12 mouse cellular contexts compared by ENCODE assay signal in genomic region chr4:97843981-97844690, GRCm38 (mm10).
DNase-seq lines count a peak whose midpoint lies in the region; ATAC-seq and TF ChIP-seq lines count a peak whose summit lies in the region.
"Had no signal": no experiment of that assay in that cellular context is flagged by ENCODE, and none has a peak within 500 bp of the region (broad histone marks: within the 10 kb centered on the region; RNA-seq: fewer than 3 reads in every experiment).

No protein-coding gene starts in this region.

- H3K36me3 ChIP-seq in liver, adult 2 months (ENCODE audit: control insufficient read depth, insufficient read depth, low read length): peaks cover 5% of the 10 kb centered on the region
- H3K36me3 ChIP-seq in liver, embryonic 11.5 days (ENCODE audit: control insufficient read depth, insufficient read depth, low read length): no peaks in the 10 kb centered on the region
- no peaks in the 10 kb centered on the region for H3K36me3 ChIP-seq in embryonic facial prominence, embryonic 15.5 days
- H3K36me3 ChIP-seq in limb, embryonic 15.5 days: peaks cover 4% of the 10 kb centered on the region; the same call in 1 of the 2 replicates

- peaks cover 27% of the 10 kb centered on the region for H3K4me1 ChIP-seq in liver, adult 2 months (ENCODE audit: control insufficient read depth, insufficient read depth, low read length)
- peaks cover 8% of the 10 kb centered on the region; the same call in 1 of the 2 replicates for H3K4me1 ChIP-seq in liver, embryonic 11.5 days (replicated peaks; ENCODE audit: control insufficient read depth, insufficient read depth, low read length)
- H3K4me1 ChIP-seq in embryonic facial prominence, embryonic 15.5 days: peaks cover 44% of the 10 kb centered on the region
- peaks cover 38% of the 10 kb centered on the region for H3K4me1 ChIP-seq in limb, embryonic 15.5 days

- H3K27ac ChIP-seq in gastrocnemius, adult 2 months: peak overlapping the region; percentile 67
- 0 out of 2 replicates have a peak overlapping the region, but pooled peaks have one; percentile 14 for H3K27ac ChIP-seq in liver, adult 2 months (replicated peaks; ENCODE audit: insufficient read depth, low read depth, low read length)
- no peak overlapping the region for H3K27ac ChIP-seq in liver, embryonic 11.5 days (ENCODE audit: low read depth, low read length)
- H3K27ac ChIP-seq in embryonic facial prominence, embryonic 15.5 days (replicated peaks): peak overlapping the region; percentile 85
- peak overlapping the region; percentile 84 for H3K27ac ChIP-seq in limb, embryonic 15.5 days

- DNase-seq in gastrocnemius, adult 2 months: no peak
- DNase-seq in gastrocnemius, postnatal 10 days: no peak
- no peak for DNase-seq in liver, adult 2 months (ENCODE audit: extremely low read depth, low read depth, low spot score)
- DNase-seq in liver, embryonic 11.5 days (ENCODE audit: low spot score): no peak
- no peak for DNase-seq in testis, postnatal 10 days (ENCODE audit: low spot score)
- DNase-seq: adrenal gland, postnatal 10 days; cerebellum, postnatal 10 days; gastrocnemius, postnatal 25 days had no signal

- 80% methylated on average over 15 of the region's 15 CpGs for WGBS in liver, adult 2 months
- 72% methylated on average over 15 of the region's 15 CpGs for WGBS in liver, embryonic 11.5 days
- WGBS in embryonic facial prominence, embryonic 15.5 days: 42% methylated on average over 15 of the region's 15 CpGs
- 47% methylated on average over 15 of the region's 15 CpGs for WGBS in limb, embryonic 15.5 days

- TF ChIP-seq CTCF in gastrocnemius, adult 2 months (IDR thresholded peaks at IDR 0.05): no peak
- no peak for TF ChIP-seq CTCF in liver, adult 2 months (IDR thresholded peaks at IDR 0.05; ENCODE audit: low read depth, low read length)

- no peak overlapping the region for H3K4me2 ChIP-seq in liver, embryonic 11.5 days
- 0 out of 2 replicates have a peak overlapping the region, but pooled peaks have one; percentile 29 for H3K4me2 ChIP-seq in embryonic facial prominence, embryonic 15.5 days (replicated peaks)
- H3K4me2 ChIP-seq in limb, embryonic 15.5 days: no peak overlapping the region

- H3K27me3 ChIP-seq in liver, adult 2 months (ENCODE audit: control insufficient read depth, insufficient read depth, low read length): no peaks in the 10 kb centered on the region
- H3K27me3 ChIP-seq in liver, embryonic 11.5 days (replicated peaks; ENCODE audit: control insufficient read depth, insufficient read depth, low read length): no peaks in the 10 kb centered on the region
- H3K27me3 ChIP-seq in embryonic facial prominence, embryonic 15.5 days: no peaks in the 10 kb centered on the region
- no peaks in the 10 kb centered on the region for H3K27me3 ChIP-seq in limb, embryonic 15.5 days

- H3K79me2 ChIP-seq in liver, adult 2 months (ENCODE audit: control insufficient read depth, insufficient read depth, low read length): peaks cover 45% of the 10 kb centered on the region

- no peak overlapping the region; the same call in 1 of the 2 replicates for H3K4me3 ChIP-seq in gastrocnemius, adult 2 months
- H3K4me3 ChIP-seq in liver, adult 2 months (ENCODE audit: insufficient read depth, low read depth, low read length): no peak overlapping the region
- no peak overlapping the region for H3K4me3 ChIP-seq in liver, embryonic 11.5 days (ENCODE audit: low read depth, low read length)
- no peak overlapping the region for H3K4me3 ChIP-seq in embryonic facial prominence, embryonic 15.5 days (replicated peaks)
- no peak overlapping the region for H3K4me3 ChIP-seq in limb, embryonic 15.5 days

- H3K9me3 ChIP-seq in liver, embryonic 11.5 days (ENCODE audit: control insufficient read depth, low read length): no peaks in the 10 kb centered on the region
- H3K9me3 ChIP-seq in embryonic facial prominence, embryonic 15.5 days (replicated peaks): no peaks in the 10 kb centered on the region
- H3K9me3 ChIP-seq in limb, embryonic 15.5 days: no peaks in the 10 kb centered on the region

- H3K9ac ChIP-seq in liver, adult 2 months (ENCODE audit: low read depth, low read length): no peak overlapping the region
- no peak overlapping the region for H3K9ac ChIP-seq in liver, embryonic 11.5 days (ENCODE audit: low read depth, low read length)
- H3K9ac ChIP-seq in embryonic facial prominence, embryonic 15.5 days: no peak overlapping the region
- H3K9ac ChIP-seq in limb, embryonic 15.5 days: no peak overlapping the region

- ATAC-seq in liver, embryonic 11.5 days (replicated peaks; ENCODE audit: low FRiP score): no peak
- no peak for ATAC-seq in embryonic facial prominence, embryonic 15.5 days (ENCODE audit: insufficient number of reproducible peaks, low FRiP score, low TSS enrichment, low read depth)
- no peak for ATAC-seq in limb, embryonic 15.5 days (ENCODE audit: insufficient number of reproducible peaks, low FRiP score, low TSS enrichment, low read depth)
- ATAC-seq in erythroblast, adult 5-6 weeks (replicated peaks; ENCODE audit: low FRiP score, poor library complexity, severe bottlenecking): no peak
- ATAC-seq: inflammation-experienced regulatory T-cells, adult 6 months had no signal

- TF ChIP-seq POLR2A in liver, adult 2 months (IDR thresholded peaks at IDR 0.05; ENCODE audit: extremely low read depth, insufficient read depth, low read length): no peak

- intact Hi-C loops in gastrocnemius, adult 2 months (cut with DNase I): no loop called here
